Mouse (Mus musculus) cerebellum, adult (tissue): ENCODE measurements around the gene Cryab.
A peak's percentile ranks its signal among the peaks of the same experiment; 100 is the strongest.

ENCODE experiments used
- ATAC-seq: cut with Nextera tagmentation; 2 replicates; pipeline ENCODE4 v1.9.2; 2017; ENCODE audit warnings: mild to moderate bottlenecking, moderate library complexity, mixed read lengths; ENCODE audit not compliant: insufficient number of reproducible peaks, low FRiP score, low TSS enrichment

Gene Cryab

DNA sequence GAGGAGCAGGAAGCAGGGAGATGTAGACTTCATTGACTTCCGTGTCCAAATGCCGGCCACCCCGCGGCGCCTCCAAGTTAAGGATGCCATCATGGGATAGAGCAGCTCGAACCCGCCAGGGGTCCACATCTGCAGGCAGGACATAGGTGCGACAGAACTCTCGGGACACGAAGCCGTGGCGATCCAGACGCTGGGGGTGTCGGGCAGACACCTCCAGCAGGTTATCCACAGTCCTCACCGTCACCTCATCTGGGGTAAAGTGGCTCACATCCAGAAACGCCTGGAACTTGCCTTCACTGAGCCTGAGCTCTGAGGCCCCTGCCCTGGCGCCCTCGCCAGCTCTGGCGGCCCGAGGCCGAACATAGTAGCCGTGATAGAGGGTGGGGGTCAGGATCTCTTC lies at the start of gene Cryab:
Gene Cryab (plus strand): TSS at position 3 of the 400 bp plus-strand sequence.
- no peak for ATAC-seq

DNA sequence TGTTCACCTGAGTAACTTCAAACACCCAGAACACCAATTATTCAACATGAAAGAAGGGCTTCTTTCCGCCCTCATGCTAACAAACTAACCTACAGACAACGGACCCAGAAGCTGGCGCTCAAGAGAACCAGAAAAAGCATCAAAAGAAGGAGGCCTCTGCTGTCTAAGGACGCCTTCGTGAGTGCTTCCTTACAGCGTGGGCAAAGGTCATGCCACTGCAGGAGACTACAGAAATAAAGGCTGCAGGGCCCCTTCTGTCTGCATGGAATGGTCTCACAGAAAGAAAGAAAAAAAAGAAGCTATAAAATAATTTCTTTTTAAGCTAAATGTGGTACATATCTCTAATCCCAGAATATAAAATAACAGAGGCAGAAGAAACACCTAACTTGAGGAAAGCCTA lies 46.2 kb upstream of the Cryab start:
- ATAC-seq = no peak

DNA sequence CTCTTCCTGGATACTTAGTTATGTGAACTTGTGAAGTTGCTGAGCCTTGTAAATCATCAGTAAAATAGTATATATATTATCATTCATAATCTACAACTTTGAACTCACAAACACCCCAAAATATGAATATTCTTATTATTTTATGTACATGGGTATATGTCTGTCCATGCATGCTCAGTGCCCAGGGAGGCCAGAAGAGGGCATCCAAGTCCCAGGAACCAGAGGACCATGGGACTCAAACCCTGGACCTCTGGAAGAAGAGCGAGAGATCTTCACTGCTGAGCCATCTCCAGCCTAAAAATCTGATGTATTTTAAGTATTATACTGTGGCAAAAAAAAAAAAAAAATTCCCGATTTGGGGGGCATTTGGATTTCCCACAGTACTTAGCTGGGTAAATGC lies 42.0 kb upstream of the Cryab start:
- no peak for ATAC-seq

DNA sequence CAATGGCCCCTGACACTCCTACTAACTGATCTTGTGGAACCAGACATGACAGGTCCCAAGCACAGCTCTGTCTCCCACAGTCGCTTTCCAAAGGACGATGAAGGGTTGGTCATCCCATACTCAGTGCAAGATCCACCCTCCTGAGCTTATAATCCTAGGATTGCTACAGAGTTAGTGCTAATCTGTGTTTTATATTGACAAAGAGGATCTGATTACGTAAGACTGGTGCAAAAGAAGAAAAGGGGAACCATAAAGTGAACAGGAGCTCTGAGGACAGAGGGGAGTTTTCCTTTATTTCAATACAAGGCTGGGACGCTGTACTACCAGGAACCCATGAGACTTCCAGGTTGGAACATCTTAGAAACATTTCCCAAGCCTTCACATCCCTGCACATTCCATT lies 39.8 kb upstream of the Cryab start:
- ATAC-seq = no peak

DNA sequence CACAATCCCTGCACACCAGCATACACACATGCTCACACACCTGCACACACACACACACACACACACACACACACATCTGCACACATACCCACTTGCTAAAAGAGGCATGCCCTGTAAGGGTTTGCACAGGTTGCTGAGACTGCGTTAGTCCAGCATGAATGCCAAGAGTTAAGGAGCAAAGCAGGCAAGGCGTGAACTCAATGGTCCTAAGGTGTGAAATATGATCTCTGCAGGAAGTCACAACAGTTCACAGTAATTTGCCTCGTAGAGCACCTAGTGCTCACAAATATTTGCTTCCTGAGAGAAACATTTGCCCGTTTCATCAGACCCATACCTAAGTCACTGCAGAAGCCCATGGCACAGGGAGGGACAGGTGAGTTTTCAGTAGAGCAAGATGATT lies 36.9 kb upstream of the Cryab start:
- no peak for ATAC-seq

DNA sequence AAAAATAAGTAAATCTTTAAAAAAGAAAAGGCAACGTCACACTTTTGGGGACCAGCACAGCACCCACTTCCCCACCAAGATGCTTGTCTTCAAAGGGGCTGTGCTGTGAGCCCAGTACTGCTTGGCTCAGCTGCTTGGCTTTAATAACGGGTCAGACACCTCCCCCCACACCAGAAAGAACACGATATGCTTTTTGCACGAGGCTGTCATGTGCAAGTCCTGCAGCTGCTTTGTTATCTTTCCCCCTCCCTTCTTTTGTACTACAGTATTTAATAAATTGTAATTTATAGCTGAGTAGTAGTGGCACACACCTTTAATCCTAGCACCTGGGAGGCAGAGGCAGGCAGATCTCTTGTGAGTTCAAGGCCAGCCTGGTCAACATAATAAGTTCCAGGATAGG lies 32.2 kb upstream of the Cryab start:
- no peak for ATAC-seq

DNA sequence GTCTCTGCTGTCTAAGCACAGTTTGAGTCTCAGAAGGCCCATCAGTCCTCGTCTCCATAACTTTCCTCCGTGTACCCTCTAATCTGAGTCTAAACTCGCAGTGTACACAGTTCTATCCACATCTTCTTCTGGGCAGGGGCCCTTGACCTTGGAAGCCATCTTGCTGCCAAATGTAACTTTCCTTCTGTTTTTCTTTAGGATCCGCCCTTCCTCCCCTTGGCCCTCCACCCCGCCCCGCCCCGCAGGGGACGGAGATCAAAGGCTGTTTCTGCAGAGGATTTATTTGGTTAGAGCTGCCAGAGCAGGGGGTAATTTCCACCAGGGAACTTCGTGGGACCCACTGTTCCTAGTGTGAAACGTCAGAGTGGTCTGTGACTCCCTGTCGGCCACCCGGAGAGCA lies 30.1 kb upstream of the Cryab start:
- ATAC-seq = no peak

DNA sequence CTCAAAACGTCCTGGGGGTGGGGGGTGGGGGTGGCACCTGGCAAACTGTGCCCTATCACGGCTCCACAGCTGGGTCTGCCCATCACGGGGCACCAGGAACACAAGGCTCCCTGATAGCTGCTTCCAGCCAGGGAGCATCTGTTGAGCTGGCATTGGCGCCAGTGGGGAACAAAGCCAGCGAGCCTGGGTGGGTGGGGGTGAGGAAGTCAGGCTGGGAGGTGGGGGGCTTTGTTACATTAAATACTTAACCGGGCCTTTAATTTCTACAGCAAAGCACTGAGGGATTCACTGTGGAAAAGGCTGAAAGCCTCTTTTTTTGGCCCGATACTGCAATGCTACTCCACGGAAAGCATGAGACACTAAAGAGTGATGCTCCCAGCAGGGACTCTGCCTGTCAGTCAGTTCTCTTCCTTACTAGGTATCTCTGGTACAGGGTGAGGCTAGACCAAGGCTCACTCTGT lies 28.6 kb upstream of the Cryab start:
- ATAC-seq = no peak

DNA sequence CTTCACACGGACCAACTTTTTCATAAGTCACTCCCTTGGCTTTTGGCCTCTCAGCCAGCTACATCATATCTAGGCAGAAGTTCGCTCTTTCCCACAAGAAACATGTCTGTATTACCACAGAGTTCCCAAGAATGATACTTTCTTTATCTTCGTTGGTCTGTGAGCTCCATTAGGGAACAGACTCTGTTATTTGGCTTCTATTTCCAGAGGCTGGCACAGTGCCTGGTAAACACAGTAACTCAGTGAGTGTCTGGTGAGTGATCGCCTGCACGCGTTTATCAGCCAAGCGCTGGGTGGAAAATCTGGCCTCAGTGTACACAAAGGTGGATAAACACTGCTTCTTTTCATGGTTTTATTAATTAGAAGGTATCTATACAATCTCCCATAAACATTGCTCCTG lies 27.7 kb upstream of the Cryab start:
- ATAC-seq = no peak

DNA sequence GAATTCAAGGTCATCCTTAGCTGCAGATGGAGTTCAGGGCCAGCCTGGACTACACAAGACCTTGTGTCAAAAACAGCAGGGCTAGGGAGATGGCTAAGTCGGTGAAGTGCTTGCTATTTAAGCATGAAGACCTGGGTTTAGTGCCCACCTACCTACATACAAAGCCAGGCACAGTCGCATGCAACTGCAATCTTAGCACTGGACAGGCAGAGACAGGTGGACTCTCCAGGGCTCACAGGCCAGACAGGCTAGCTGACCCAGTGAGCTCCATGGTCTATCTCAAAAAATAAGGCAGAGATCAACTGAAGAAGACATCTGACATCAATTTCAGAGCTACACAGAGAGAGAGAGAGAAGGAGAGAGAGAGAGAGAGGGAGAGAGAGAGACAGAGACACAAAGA lies 27.0 kb upstream of the Cryab start:
- ATAC-seq = no peak

DNA sequence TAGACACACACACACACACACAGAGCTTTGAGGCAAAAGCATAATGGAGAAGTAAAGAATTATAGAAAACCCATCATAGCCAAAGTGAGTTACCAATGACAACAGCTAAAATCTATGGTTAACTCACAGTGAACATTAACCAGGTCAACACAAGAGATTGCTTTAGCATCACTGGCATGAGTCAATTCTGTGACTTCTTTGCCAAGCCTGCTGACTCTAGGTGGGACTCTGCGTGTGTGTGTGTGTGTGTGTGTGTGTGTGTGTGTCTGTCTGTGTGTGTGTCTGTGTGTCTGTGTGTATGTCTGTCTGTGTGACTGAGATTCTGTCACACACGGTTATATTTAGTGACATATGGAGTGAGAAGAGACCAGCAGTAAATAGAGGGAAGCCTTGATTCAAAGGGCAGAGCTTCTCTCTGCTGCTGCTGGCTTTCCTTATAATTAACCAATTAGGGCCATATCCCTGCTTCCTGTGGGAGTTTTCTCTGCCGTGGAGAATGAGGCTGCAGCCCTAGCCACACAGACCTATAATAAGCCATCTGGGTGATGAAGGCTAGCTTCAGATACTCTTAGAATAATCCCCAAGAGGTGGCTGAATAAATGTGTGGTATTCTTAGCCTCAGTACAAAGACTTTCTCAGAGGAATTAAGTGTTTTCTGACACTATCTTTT lies 26.3 kb upstream of the Cryab start:
- no peak for ATAC-seq

DNA sequence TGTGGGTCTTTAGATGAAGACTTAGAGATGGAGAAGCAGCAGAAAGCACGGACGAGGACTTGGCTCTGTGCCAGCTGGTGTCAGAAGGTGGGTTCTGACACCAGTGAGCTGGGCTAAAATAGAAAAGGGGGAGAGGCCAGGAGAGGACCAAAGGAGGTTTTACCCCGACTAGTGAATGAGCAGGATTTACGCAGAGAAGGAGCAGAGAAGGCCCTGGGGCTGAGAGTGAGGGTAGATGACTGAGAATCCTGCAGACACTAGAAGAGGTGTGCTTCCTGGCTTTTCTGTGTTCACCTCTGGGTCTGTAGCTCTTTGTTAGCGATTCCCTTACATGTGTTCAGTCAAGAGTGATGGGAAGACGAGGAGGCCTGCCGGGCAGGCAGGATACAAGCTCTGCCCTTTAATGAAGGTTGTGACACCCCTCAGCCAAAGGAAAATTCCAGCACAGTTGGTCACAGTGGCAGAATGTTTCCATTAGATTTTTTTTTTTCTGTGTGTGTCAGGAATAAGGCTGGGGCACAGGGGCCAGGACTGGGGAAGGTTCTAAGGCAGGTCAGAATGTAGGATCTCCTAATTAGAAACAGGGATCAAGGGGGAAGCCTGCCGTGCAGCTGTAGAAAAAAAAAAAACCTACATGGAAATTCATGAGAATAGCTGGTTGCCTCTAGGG lies 25.1 kb upstream of the Cryab start:
- ATAC-seq = 0 out of 2 replicates have a peak, but pooled peaks have one; percentile 21

DNA sequence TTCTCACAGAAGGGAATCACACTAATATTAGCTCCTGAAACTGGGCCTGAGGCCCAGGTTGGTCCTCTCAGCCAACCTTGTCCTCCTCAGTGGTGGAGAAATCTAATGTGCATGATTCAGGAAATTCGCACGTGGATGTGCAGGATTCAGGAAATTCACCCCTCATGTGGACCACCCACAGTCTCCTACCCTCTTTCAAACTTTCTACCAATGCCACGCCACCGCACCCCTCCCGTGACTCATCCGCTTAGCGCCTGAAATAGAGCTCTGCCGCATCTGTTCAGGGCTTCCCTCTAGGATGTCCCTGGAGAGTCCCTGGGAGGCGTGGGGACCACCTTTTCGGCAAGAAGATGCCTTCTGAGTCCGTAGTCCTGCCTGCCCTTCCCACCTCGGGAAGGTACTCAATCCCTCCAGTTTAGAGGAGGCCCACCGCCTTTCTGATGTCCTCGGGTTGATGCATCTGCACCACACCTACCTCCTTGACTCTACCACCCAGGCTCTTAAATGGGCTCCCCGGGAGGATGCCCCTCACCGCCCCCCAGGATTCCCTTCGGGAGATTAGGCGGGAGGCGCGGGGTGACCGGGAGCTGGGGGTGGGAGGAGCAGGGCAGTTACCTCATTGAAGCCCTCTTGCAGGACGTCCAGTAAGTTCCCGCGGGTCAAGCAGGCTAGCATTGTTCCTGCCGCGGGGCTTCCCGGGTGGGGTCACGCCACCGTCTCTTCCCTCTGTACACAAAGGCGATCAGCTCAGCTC lies 23.8 kb upstream of the Cryab start:
- ATAC-seq = peak; percentile 37; the same call in 1 of the 2 replicates

DNA sequence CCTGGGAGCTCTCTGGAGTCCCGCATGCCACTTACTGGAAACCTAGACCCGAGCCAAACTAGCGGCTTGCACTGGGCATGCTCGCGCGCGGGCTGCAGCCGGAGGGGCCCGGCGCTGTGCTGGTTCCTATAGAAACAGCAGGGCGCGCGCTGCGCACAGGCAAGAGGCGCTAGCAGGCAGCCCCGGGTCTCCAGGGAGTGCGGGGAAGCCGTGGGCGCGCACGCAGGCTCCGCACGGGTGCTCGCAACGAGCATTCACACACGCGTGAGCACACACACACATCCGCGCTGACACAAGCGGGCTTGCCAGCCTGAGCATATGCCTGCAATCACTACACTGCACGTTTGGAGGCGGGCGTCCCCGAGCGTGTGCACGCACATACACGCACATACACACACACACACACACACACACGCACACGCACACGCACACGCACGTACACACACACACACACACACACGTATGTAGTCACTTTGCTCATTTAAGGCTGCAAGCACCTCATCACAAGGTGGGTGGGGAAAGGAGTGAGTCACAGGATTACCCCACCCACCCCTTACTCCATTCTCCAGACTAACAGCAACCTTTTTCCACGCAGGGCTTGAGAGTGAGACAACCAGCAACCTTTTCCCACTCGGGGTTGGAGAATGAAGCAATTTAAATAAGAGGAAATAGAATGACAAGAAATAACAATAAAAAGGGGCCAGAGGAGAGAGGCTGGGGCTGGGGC lies 23.0 kb upstream of the Cryab start:
- peak; percentile 71 for ATAC-seq

DNA sequence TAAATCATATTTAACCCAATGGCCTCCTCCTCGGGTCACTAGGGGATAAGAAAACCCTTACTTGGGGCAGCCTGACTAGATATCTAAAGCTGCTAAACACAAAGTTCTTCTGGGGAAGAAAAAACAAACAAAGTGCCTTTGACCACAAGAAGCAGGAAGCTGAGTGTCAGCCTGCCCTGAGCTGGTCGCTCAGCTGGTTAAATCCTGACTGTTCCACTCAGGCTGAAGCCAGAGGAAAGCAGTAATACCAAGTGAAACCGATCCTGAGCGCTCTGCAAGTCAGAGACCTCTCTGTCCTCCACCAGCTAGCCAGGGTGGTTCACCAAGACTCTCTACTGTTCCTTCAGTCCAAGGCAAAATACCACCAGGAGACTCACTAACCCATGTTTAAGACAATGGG lies 21.5 kb upstream of the Cryab start:
- ATAC-seq = no peak

DNA sequence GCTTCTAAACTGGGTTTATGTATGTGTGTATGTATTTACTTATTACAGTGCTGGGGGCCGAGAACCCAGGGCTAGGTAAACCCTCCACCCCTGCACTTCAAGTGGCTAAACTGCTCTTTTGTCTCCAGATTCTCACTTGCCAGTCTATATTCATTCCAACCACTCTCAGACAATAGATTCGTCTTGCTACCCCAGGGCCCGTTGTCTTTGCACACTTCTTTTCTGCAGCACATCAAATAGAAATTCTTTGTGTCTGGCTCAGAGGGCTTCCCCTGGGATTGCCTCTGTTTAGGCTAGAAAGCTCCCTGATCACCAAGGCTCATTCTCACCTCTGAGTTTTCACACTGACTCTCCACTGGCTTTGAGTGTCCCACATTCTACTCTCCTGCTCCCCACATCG lies 18.6 kb upstream of the Cryab start:
- ATAC-seq = no peak

DNA sequence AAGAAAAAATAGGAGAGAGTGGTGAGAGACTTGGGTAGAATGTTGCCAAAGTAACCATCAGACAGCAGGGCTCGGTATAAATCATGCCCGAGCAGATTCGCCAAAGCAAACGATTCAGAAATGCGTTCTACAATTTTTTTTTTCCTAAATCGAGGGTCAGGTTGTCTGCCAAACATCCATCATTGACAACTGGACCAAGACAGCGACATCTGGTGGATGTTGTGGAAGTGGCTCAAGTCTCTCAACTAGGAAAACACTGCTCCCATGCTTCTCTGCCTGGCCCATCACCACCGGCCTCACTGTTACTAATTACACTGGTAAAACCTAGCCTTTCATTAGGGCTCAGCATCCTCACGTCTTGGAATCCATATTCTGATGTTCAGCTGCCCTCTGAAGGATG lies 16.1 kb upstream of the Cryab start:
- ATAC-seq = no peak

DNA sequence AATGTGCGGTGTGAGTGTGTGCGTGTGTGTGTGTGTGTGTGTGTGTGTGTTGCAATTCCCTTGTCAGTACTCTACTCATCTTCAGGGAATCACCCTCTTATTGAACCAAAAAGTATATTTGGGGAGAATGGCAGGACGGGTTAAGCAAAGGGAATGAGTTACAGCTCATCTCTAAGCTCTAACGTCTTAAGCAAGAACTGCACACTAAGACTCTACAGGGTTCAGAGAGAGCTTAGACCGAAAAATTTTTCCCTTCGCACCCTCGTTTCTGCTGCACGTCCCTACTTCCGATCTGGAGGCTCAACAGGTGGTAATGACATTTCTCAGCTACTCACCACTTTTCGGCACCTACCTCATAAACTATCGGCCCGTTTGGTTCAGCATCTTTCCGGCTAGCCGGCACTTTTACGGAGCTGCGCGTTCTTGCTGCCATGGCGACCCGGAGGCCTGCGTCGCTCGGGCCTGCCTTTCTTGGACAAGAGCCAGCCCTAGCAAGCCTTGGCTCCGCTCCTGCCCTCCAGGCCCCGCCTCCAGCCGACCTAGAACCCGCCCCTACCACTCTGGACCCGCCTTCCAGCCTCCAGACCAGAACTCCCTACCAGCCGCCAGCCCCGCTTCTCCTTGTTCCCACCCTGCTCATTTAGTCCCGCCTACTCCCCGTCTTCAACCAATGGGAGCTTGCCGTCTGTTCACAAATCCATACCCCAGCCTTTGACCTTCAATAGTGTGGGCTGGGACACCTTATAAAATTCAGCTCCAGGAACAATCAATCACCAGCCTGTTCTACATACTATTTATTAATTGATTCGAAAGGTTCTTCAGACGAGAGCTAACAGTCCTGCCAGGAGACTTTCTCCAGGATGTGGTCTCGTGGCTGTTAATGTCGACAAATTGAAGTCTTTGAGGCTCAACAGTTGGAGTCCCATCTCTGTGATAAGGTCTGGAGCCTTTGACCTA lies 11.9 kb upstream of the Cryab start, which contains the start of gene Dixdc1:
Gene Dixdc1 (minus strand): TSS at position 604 of the 957 bp plus-strand sequence.
- ATAC-seq = peak; percentile 85
